Mouse (Mus musculus): ENCODE measurements around the gene Cytl1. TPM values are rescaled to one million over a fixed set of nuclear protein-coding genes. Genes with fewer than 3 reads are reported as not detected.

Cytl1 gene
- polyA plus RNA-seq, 1 experiment from 2014 or later, result not detected

DNA sequence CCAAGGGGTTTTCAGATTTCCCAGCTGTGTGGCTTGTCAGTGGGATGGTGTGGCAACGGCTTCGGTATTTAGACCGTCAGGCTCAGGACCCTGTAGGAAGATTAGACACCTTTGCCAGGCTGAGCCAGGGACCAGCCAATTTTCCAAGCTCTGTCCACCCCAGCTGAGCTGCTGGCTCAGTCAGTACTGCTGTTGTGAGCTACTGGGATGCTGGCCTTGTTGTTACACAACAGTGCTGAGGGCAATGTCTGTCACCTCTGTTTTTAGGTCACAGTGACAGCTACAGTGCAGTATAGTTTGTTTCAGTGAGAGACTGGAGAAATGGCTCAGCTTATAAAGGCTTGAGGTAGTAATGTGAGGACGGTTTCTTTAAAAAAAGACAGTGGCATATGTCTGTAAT lies 38.7 kb downstream of the Cytl1 start:
- Histone ChIP-seq H3K9me3 (replicated peaks) (no peaks in the 10 kb centered on the region), H3K4me2 (no peak overlapping the region), H3K9ac (no peak overlapping the region), H3K27ac (no peak overlapping the region), H3K36me3 (no peaks in the 10 kb centered on the region), H3K27me3 (no peaks in the 10 kb centered on the region), H3K4me1 (replicated peaks) (no peaks in the 10 kb centered on the region), H3K4me3 (replicated peaks) (no peak overlapping the region)
- ATAC-seq (ENCODE audit: low read depth) (no peak), DNase-seq (no peak)
- WGBS (ENCODE audit: insufficient replicate concordance), result 51% methylated on average over 4 of the region's 4 CpGs

- DNase-seq (no peak), ATAC-seq (ENCODE audit: low read depth) (no peak)
- Histone ChIP-seq H3K36me3 (no peaks in the 10 kb centered on the region), H3K9ac (no peak overlapping the region), H3K4me3 (replicated peaks) (no peak overlapping the region), H3K9me3 (replicated peaks) (no peaks in the 10 kb centered on the region), H3K27ac (no peak overlapping the region), H3K27me3 (no peaks in the 10 kb centered on the region), H3K4me1 (replicated peaks) (no peaks in the 10 kb centered on the region), H3K4me2 (no peak overlapping the region)
- WGBS (ENCODE audit: insufficient replicate concordance), result 40% methylated on average over 5 of the region's 5 CpGs
Observed at GRCm38 (mm10) chr5:37775681-37776080, 40.4 kb downstream of the Cytl1 start.

DNA sequence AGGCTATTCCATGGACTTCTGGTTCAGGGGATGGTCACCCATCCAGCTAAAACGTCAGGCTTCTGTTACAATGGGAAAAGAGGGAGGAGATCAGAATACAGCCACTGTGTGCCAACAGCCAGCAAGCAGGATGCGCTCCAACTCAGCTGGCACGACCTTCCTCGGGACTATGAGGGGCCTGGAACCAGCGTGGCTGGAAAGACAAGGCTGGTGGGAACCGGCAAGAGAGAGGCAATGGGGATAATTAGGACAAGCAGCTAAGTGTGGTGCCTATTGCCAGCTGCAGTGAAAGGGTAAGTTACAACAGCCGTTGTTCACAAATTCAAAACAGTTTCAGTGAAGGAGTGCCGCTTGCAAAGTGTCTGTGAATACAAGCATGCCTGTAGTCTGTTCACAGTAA lies 48.0 kb downstream of the Cytl1 start:
- Histone ChIP-seq H3K4me2 (no peak overlapping the region), H3K27ac (no peak overlapping the region), H3K36me3 (no peaks in the 10 kb centered on the region), H3K9me3 (replicated peaks) (no peaks in the 10 kb centered on the region), H3K4me1 (replicated peaks) (no peaks in the 10 kb centered on the region), H3K9ac (no peak overlapping the region), H3K27me3 (no peaks in the 10 kb centered on the region), H3K4me3 (replicated peaks) (no peak overlapping the region)
- ATAC-seq (ENCODE audit: low read depth) (no peak), DNase-seq (no peak)
- 61% methylated on average over 6 of the region's 8 CpGs for WGBS (ENCODE audit: insufficient replicate concordance)

DNA sequence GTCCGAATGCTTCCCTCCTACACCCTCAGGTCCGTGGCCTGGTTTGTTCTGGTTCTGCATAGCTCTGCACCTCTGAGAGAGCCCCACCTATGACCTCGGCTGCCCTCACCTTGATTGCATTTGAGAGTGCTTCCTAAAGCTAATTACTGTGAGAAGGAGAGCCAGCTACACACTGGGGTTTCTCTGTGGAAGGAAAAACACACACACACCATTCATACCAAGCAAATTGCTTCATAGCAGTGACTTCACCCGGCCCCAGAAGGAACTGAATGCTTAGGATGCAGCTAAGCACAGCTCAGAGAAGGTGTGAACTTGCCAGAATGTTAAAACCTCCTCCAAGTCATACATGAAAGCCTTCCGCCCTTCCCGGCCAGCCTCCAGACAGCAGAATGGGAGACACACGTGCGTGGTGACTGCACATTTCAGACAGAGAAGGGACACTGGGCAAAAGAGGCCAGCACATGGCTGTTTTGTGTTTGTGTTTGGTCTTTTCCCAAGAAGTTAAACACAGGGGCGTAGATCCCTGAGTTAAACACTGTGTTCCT lies 49.6 kb downstream of the Cytl1 start:
- Histone ChIP-seq H3K4me1 (replicated peaks) (no peaks in the 10 kb centered on the region), H3K4me2 (no peak overlapping the region), H3K9me3 (replicated peaks) (no peaks in the 10 kb centered on the region), H3K27me3 (no peaks in the 10 kb centered on the region), H3K27ac (no peak overlapping the region), H3K4me3 (replicated peaks) (no peak overlapping the region), H3K36me3 (no peaks in the 10 kb centered on the region), H3K9ac (no peak overlapping the region)
- DNase-seq (no peak), ATAC-seq (ENCODE audit: low read depth) (no peak)
- 52% methylated on average over 9 of the region's 9 CpGs for WGBS (ENCODE audit: insufficient replicate concordance)

Other genes starting within 250 kb of the Cytl1 start
- 0.38 and 0.50 TPM in 2 replicates for gene Stk32b, start 18.3 kb upstream of the Cytl1 start, polyA plus RNA-seq (2015; fragmentation: Nextera tagmentation; extraction: Ambion mirVana)
- gene Msx1, start 89.1 kb downstream of the Cytl1 start, polyA plus RNA-seq (2015; fragmentation: Nextera tagmentation; extraction: Ambion mirVana), result 0.12 and 0.13 TPM in 2 replicates

Measured in liver, embryonic 13.5 days (tissue).